Mouse (Mus musculus) spleen, adult 12 weeks (tissue): ENCODE measurements around the gene Zbed3.
"Not testable (repeated sequence)": the region's sequence is repeated elsewhere in the genome, so short reads cannot be mapped to it uniquely, and the experiment has no call there.

Experiments
- DNase-seq: peaks from one replicate; pipeline ENCODE4 v3.0.0; 2022; ENCODE audit warnings: low spot score

Gene Zbed3

GRCm38 (mm10) chr13:95332086-95332899, 8.9 kb downstream of the Zbed3 start:
- DNase-seq = no peak

GRCm38 (mm10) chr13:95336122-95336677, 12.8 kb downstream of the Zbed3 start:
- no peak for DNase-seq

- DNase-seq = no peak
These were observed 20.1 kb downstream of the Zbed3 start for GRCm38 (mm10) chr13:95343470-95343869.

- DNase-seq = no peak
These were observed 22.5 kb downstream of the Zbed3 start for GRCm38 (mm10) chr13:95345869-95346268.

- DNase-seq = peak; percentile 30
These were observed 23.7 kb downstream of the Zbed3 start for GRCm38 (mm10) chr13:95347018-95347696.

- DNase-seq = no peak
These were observed 25.1 kb downstream of the Zbed3 start for GRCm38 (mm10) chr13:95348476-95348875.

- DNase-seq = no peak
These were observed 34.8 kb downstream of the Zbed3 start for GRCm38 (mm10) chr13:95358223-95358622.

GRCm38 (mm10) chr13:95363440-95363839, 40.0 kb downstream of the Zbed3 start:
- no peak for DNase-seq

GRCm38 (mm10) chr13:95366356-95366755, 42.9 kb downstream of the Zbed3 start:
- DNase-seq = no peak

GRCm38 (mm10) chr13:95374701-95375553, 51.5 kb downstream of the Zbed3 start, which contains the start of gene Aggf1:
Gene Aggf1 (minus strand): TSS chr13:95375352.
- peak; percentile 80 for DNase-seq

- no peak for DNase-seq
These were observed 52.1 kb downstream of the Zbed3 start for GRCm38 (mm10) chr13:95375554-95375914.

GRCm38 (mm10) chr13:95376689-95377289, 53.4 kb downstream of the Zbed3 start:
- not testable (repeated sequence) for DNase-seq

GRCm38 (mm10) chr13:95378696-95379095, 55.3 kb downstream of the Zbed3 start:
- DNase-seq = no peak

GRCm38 (mm10) chr13:95382418-95382817, 59.0 kb downstream of the Zbed3 start:
- no peak for DNase-seq
